Mouse (Mus musculus) brain, embryonic 14.5 days (tissue): ENCODE data around the gene Iqsec1.

ENCODE experiments used
- CTCF ChIP-seq: fragments of 200-500 bp; IDR thresholded peaks from 2 replicates; pipeline ENCODE4 v1.5.1; 2012; ENCODE audit warnings: inconsistent platforms, mild to moderate bottlenecking, moderate library complexity, borderline replicate concordance; ENCODE audit not compliant: insufficient read depth, insufficient read length; ENCODE audit errors: extremely low read depth
- POLR2A ChIP-seq: fragments of 200-500 bp; IDR thresholded peaks from 2 replicates; pipeline ENCODE4 v1.6.1; 2012; ENCODE audit warnings: mild to moderate bottlenecking, inconsistent platforms, borderline replicate concordance; ENCODE audit not compliant: poor library complexity, insufficient read depth, insufficient read length, severe bottlenecking; ENCODE audit errors: extremely low read depth

- TF ChIP-seq CTCF (peak; percentile 62), POLR2A (no peak)
These were observed at the start of gene Iqsec1 for GRCm38 (mm10) chr6:90988648-90989317.
